Mouse (Mus musculus): ENCODE data around the gene Stambp. TPM values are rescaled to one million over a fixed set of nuclear protein-coding genes. Genes with fewer than 3 reads are reported as not detected.
"Not testable (repeated sequence)": the region's sequence is repeated elsewhere in the genome, so short reads cannot be mapped to it uniquely, and the experiment has no call there.

Gene Stambp
- polyA plus RNA-seq, 1 experiment from 2014 or later = 27.7 TPM

GRCm38 (mm10) chr6:83585328-83585727 is 12.8 kb upstream of the Stambp start:
- 83% methylated on average over 9 of the region's 9 CpGs for WGBS
- ATAC-seq (ENCODE audit: insufficient number of reproducible peaks, insufficient read depth, low FRiP score, low read depth); H3K36me3 ChIP-seq (ENCODE audit: control insufficient read depth, insufficient read depth, low read length): not testable (repeated sequence)

GRCm38 (mm10) chr6:83583591-83583990 is 11.1 kb upstream of the Stambp start:
- no peak for ATAC-seq (ENCODE audit: insufficient number of reproducible peaks, insufficient read depth, low FRiP score, low read depth)
- Histone ChIP-seq H3K4me1 (ENCODE audit: control insufficient read depth in 2 of 2, insufficient read depth in 2 of 2, low read length in 2 of 2) (no peaks in the 10 kb centered on the region), H3K27ac (replicated peaks in 1 of 2; ENCODE audit: control insufficient read depth in 1 of 2, insufficient read depth in 1 of 2, low read depth in 2 of 2, low read length in 2 of 2) (no peak overlapping the region), H3K27me3 (ENCODE audit: control insufficient read depth, insufficient read depth, low read length) (no peaks in the 10 kb centered on the region; the same call in 1 of the 2 replicates), H3K4me2 (ENCODE audit: low read length) (no peak overlapping the region), H3K36me3 (ENCODE audit: control insufficient read depth, insufficient read depth, low read length) (no peaks in the 10 kb centered on the region), H3K9ac (ENCODE audit: low read length) (no peak overlapping the region), H3K4me3 (ENCODE audit: control insufficient read depth in 1 of 2, insufficient read depth in 1 of 2, low read depth in 1 of 2, low read length in 2 of 2) (no peak overlapping the region), H3K9me3 (ENCODE audit: control insufficient read depth, low read length) (no peaks in the 10 kb centered on the region)
- WGBS = 68% methylated on average over 2 of the region's 2 CpGs

More at GRCm38 (mm10) chr6:83585328-83585727, 12.8 kb upstream of the Stambp start:
- not testable (repeated sequence) for H3K27ac ChIP-seq (replicated peaks in 1 of 2; ENCODE audit: control insufficient read depth in 1 of 2, insufficient read depth in 1 of 2, low read depth in 2 of 2, low read length in 2 of 2); H3K9me3 ChIP-seq (ENCODE audit: control insufficient read depth, low read length); H3K4me2 ChIP-seq (ENCODE audit: low read length); H3K4me1 ChIP-seq (ENCODE audit: control insufficient read depth in 2 of 2, insufficient read depth in 2 of 2, low read length in 2 of 2); H3K9ac ChIP-seq (ENCODE audit: low read length); H3K4me3 ChIP-seq (ENCODE audit: control insufficient read depth in 1 of 2, insufficient read depth in 1 of 2, low read depth in 1 of 2, low read length in 2 of 2); H3K27me3 ChIP-seq (ENCODE audit: control insufficient read depth, insufficient read depth, low read length)

- no peak overlapping the region for H3K27ac ChIP-seq (replicated peaks in 1 of 2; ENCODE audit: control insufficient read depth in 1 of 2, insufficient read depth in 1 of 2, low read depth in 2 of 2, low read length in 2 of 2)
- no peaks in the 10 kb centered on the region for H3K36me3 ChIP-seq (ENCODE audit: control insufficient read depth, insufficient read depth, low read length)
- H3K27me3 ChIP-seq (ENCODE audit: control insufficient read depth, insufficient read depth, low read length) = no peaks in the 10 kb centered on the region
- no peaks in the 10 kb centered on the region for H3K9me3 ChIP-seq (ENCODE audit: control insufficient read depth, low read length)
- H3K4me1 ChIP-seq (ENCODE audit: control insufficient read depth in 2 of 2, insufficient read depth in 2 of 2, low read length in 2 of 2) = no peaks in the 10 kb centered on the region
- no peak overlapping the region for H3K4me2 ChIP-seq (ENCODE audit: low read length)
- H3K4me3 ChIP-seq (ENCODE audit: control insufficient read depth in 1 of 2, insufficient read depth in 1 of 2, low read depth in 1 of 2, low read length in 2 of 2) = no peak overlapping the region
- 2% methylated on average over 6 of the region's 6 CpGs for WGBS
- no peak overlapping the region for H3K9ac ChIP-seq (ENCODE audit: low read length)
- ATAC-seq (ENCODE audit: insufficient number of reproducible peaks, insufficient read depth, low FRiP score, low read depth) = no peak
Observed at GRCm38 (mm10) chr6:83582938-83583270, 10.4 kb upstream of the Stambp start.

GRCm38 (mm10) chr6:83582135-83582937 is 9.8 kb upstream of the Stambp start:
- no peak overlapping the region for H3K9ac ChIP-seq (ENCODE audit: low read length)
- H3K4me2 ChIP-seq (ENCODE audit: low read length) = no peak overlapping the region
- 50% methylated on average over 20 of the region's 20 CpGs for WGBS
- H3K4me3 ChIP-seq (ENCODE audit: control insufficient read depth in 1 of 2, insufficient read depth in 1 of 2, low read depth in 1 of 2, low read length in 2 of 2) = no peak overlapping the region
- no peaks in the 10 kb centered on the region for H3K9me3 ChIP-seq (ENCODE audit: control insufficient read depth, low read length)
- H3K4me1 ChIP-seq (ENCODE audit: control insufficient read depth in 2 of 2, insufficient read depth in 2 of 2, low read length in 2 of 2) = no peaks in the 10 kb centered on the region
- H3K27me3 ChIP-seq (ENCODE audit: control insufficient read depth, insufficient read depth, low read length) = no peaks in the 10 kb centered on the region
- no peak for ATAC-seq (ENCODE audit: insufficient number of reproducible peaks, insufficient read depth, low FRiP score, low read depth)
- H3K27ac ChIP-seq (replicated peaks in 1 of 2; ENCODE audit: control insufficient read depth in 1 of 2, insufficient read depth in 1 of 2, low read depth in 2 of 2, low read length in 2 of 2) = no peak overlapping the region
- H3K36me3 ChIP-seq (ENCODE audit: control insufficient read depth, insufficient read depth, low read length) = no peaks in the 10 kb centered on the region

- Histone ChIP-seq H3K4me3 (ENCODE audit: control insufficient read depth in 1 of 2, insufficient read depth in 1 of 2, low read depth in 1 of 2, low read length in 2 of 2) (no peak overlapping the region), H3K4me1 (ENCODE audit: control insufficient read depth in 2 of 2, insufficient read depth in 2 of 2, low read length in 2 of 2) (peaks cover 0 to 4% of the 10 kb centered on the region in 2 experiments; a peak in 2 of 4 replicates), H3K27me3 (ENCODE audit: control insufficient read depth, insufficient read depth, low read length) (no peaks in the 10 kb centered on the region), H3K27ac (replicated peaks in 1 of 2; ENCODE audit: control insufficient read depth in 1 of 2, insufficient read depth in 1 of 2, low read depth in 2 of 2, low read length in 2 of 2) (no peak overlapping the region), H3K9ac (ENCODE audit: low read length) (no peak overlapping the region), H3K9me3 (ENCODE audit: control insufficient read depth, low read length) (no peaks in the 10 kb centered on the region), H3K36me3 (ENCODE audit: control insufficient read depth, insufficient read depth, low read length) (no peaks in the 10 kb centered on the region), H3K4me2 (ENCODE audit: low read length) (no peak overlapping the region)
- ATAC-seq (ENCODE audit: insufficient number of reproducible peaks, insufficient read depth, low FRiP score, low read depth) = no peak
Observed at GRCm38 (mm10) chr6:83577534-83577933, 5.0 kb upstream of the Stambp start.

- H3K36me3 ChIP-seq (ENCODE audit: control insufficient read depth, insufficient read depth, low read length) = no peaks in the 10 kb centered on the region
- WGBS = 74% methylated on average over 4 of the region's 4 CpGs
- no peaks in the 10 kb centered on the region for H3K27me3 ChIP-seq (ENCODE audit: control insufficient read depth, insufficient read depth, low read length)
- ATAC-seq (ENCODE audit: insufficient number of reproducible peaks, insufficient read depth, low FRiP score, low read depth) = no peak
- peaks cover 6 to 7% of the 10 kb centered on the region in 2 experiments for H3K4me1 ChIP-seq (ENCODE audit: control insufficient read depth in 2 of 2, insufficient read depth in 2 of 2, low read length in 2 of 2)
- H3K4me2 ChIP-seq (ENCODE audit: low read length) = no peak overlapping the region
- H3K9ac ChIP-seq (ENCODE audit: low read length) = no peak overlapping the region
- H3K4me3 ChIP-seq (ENCODE audit: control insufficient read depth in 1 of 2, insufficient read depth in 1 of 2, low read depth in 1 of 2, low read length in 2 of 2) = no peak overlapping the region
- no peaks in the 10 kb centered on the region for H3K9me3 ChIP-seq (ENCODE audit: control insufficient read depth, low read length)
- no peak overlapping the region for H3K27ac ChIP-seq (replicated peaks in 1 of 2; ENCODE audit: control insufficient read depth in 1 of 2, insufficient read depth in 1 of 2, low read depth in 2 of 2, low read length in 2 of 2)
Observed at GRCm38 (mm10) chr6:83575609-83576008, 3.1 kb upstream of the Stambp start.

GRCm38 (mm10) chr6:83571840-83572667 is 475 bp downstream of the Stambp start:
- Histone ChIP-seq H3K4me3 (ENCODE audit: control insufficient read depth in 1 of 2, insufficient read depth in 1 of 2, low read depth in 1 of 2, low read length in 2 of 2) (peak overlapping the region; percentile 74 to 92), H3K4me2 (ENCODE audit: low read length) (peak overlapping the region; percentile 89), H3K27me3 (ENCODE audit: control insufficient read depth, insufficient read depth, low read length) (no peaks in the 10 kb centered on the region), H3K27ac (replicated peaks in 1 of 2; ENCODE audit: control insufficient read depth in 1 of 2, insufficient read depth in 1 of 2, low read depth in 2 of 2, low read length in 2 of 2) (peak overlapping the region; percentile 2 to 64; a peak in 3 of 4 replicates), H3K9ac (ENCODE audit: low read length) (peak overlapping the region; percentile 82), H3K36me3 (ENCODE audit: control insufficient read depth, insufficient read depth, low read length) (peaks cover 12% of the 10 kb centered on the region), H3K9me3 (ENCODE audit: control insufficient read depth, low read length) (no peaks in the 10 kb centered on the region), H3K4me1 (ENCODE audit: control insufficient read depth in 2 of 2, insufficient read depth in 2 of 2, low read length in 2 of 2) (peaks cover 6 to 11% of the 10 kb centered on the region in 2 experiments)
- ATAC-seq (ENCODE audit: insufficient number of reproducible peaks, insufficient read depth, low FRiP score, low read depth) = peak; percentile 86
- 4% methylated on average over 37 of the region's 37 CpGs for WGBS
